Mouse (Mus musculus) forebrain, embryonic 16.5 days (tissue): ENCODE measurements around the gene Pitpnm2. TPM values are rescaled to one million over a fixed set of nuclear protein-coding genes. Genes with fewer than 3 reads are reported as not detected.
A peak's percentile ranks its signal among the peaks of the same experiment; 100 is the strongest.

ENCODE experiments used
- ATAC-seq: fragments of 200-750 bp; cut with Nextera tagmentation; 2 replicates; pipeline ENCODE4 v1.8.0; 2017; ENCODE audit warnings: mild to moderate bottlenecking, moderate library complexity
- H3K27ac ChIP-seq: fragments of 300-500 bp; sonication (generic); 2 replicates; pipeline ENCODE4 v1.5.1; 2014; ENCODE audit warnings: low read length, control low read depth
- H3K27me3 ChIP-seq: fragments of 300-500 bp; sonication (generic); replicated peaks from 2 replicates; pipeline ENCODE4 v1.6.1; 2014; ENCODE audit warnings: low read length; ENCODE audit not compliant: control insufficient read depth, insufficient read depth
- H3K36me3 ChIP-seq: fragments of 300-500 bp; sonication (generic); 2 replicates; pipeline ENCODE4 v1.6.1; 2014; ENCODE audit not compliant: control insufficient read depth, insufficient read depth
- H3K4me1 ChIP-seq: fragments of 300-500 bp; sonication (generic); replicated peaks from 2 replicates; pipeline ENCODE4 v1.6.1; 2014; ENCODE audit warnings: low read length; ENCODE audit not compliant: control insufficient read depth, insufficient read depth
- H3K4me2 ChIP-seq: fragments of 300-500 bp; sonication (generic); 2 replicates; pipeline ENCODE4 v1.6.1; 2014; ENCODE audit warnings: mild to moderate bottlenecking, low read length, control low read depth
- H3K4me3 ChIP-seq: fragments of 300-500 bp; sonication (generic); replicated peaks from 2 replicates; pipeline ENCODE4 v1.5.1; 2014; ENCODE audit warnings: mild to moderate bottlenecking, low read length, control low read depth
- H3K9ac ChIP-seq: fragments of 300-500 bp; sonication (generic); replicated peaks from 2 replicates; pipeline ENCODE4 v1.6.1; 2014; ENCODE audit warnings: low read depth, low read length, control low read depth
- H3K9me3 ChIP-seq: fragments of 300-500 bp; sonication (generic); 2 replicates; pipeline ENCODE4 v1.6.1; 2016; ENCODE audit warnings: low read length; ENCODE audit not compliant: control insufficient read depth
- WGBS: fragments of 180-500 bp; shearing (Covaris S2); extraction: QIAGEN DNeasy Blood & Tissue Kit; methylation state at CpG from one replicate; pipeline ENCODE4 v1.1.7; 2014; 5-methylcytosine and 5-hydroxymethylcytosine counted together
- polyA plus RNA-seq: library from polyadenylated mRNA; unstranded; fragments of >200 nt; fragmentation: Nextera tagmentation; extraction: Ambion mirVana; gene quantifications from 2 replicates; pipeline ENCODE4 v1.2.1, GENCODE M21; 2015

Pitpnm2 gene
- polyA plus RNA-seq, 1 experiment from 2014 or later, result 14.4 TPM

DNA sequence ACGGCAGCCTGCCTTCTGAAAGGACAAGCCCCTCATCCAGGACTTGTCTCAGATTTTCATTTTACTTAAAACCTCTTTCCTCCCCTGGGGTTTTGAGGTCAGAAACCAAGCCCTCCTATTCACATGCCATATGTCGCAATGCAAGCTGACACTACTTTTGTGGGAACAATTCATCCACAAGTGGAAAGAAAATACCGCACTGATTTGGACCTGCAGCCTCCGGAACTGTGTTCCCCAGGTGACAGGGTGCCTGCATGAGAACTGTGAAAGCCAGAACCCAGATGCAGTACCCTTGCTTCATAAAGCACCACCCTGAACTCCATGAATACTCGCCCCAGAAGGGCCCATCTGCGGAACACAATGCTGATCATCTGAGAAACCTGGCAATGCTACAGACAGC lies 22.4 kb downstream of the Pitpnm2 start:
- H3K4me2 ChIP-seq, result no peak overlapping the region
- H3K36me3 ChIP-seq, result no peaks in the 10 kb centered on the region
- H3K27me3 ChIP-seq, result no peaks in the 10 kb centered on the region
- H3K4me1 ChIP-seq, result peaks cover 8% of the 10 kb centered on the region
- no peak overlapping the region for H3K27ac ChIP-seq
- no peaks in the 10 kb centered on the region for H3K9me3 ChIP-seq
- no peak for ATAC-seq
- 69% methylated on average over 6 of the region's 6 CpGs for WGBS
- no peak overlapping the region for H3K9ac ChIP-seq
- H3K4me3 ChIP-seq, result no peak overlapping the region

DNA sequence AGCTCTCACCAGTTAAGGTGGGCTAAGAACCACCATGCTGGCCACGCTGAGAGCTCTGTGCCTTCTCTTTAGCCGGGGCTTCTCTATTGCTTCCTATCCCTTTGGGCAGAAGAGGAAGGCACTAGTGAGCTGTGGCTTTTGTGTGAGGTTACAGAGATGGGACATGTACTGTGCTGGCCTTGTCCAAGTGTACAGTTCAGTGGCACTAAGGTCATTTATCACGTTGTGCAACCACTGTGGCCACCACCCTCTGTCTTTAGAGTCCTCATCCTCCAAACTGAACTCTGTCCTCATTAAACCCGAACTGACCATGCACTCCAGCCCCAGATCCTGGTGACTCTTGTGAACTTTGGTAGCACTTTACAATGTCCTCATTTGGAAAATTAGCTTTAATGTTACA lies 23.1 kb downstream of the Pitpnm2 start:
- Histone ChIP-seq H3K9me3 (no peaks in the 10 kb centered on the region), H3K4me1 (peaks cover 13% of the 10 kb centered on the region), H3K27me3 (no peaks in the 10 kb centered on the region), H3K27ac (no peak overlapping the region), H3K9ac (no peak overlapping the region), H3K4me2 (no peak overlapping the region), H3K36me3 (no peaks in the 10 kb centered on the region), H3K4me3 (no peak overlapping the region)
- no peak for ATAC-seq
- WGBS, result 88% methylated on average over 4 of the region's 4 CpGs

DNA sequence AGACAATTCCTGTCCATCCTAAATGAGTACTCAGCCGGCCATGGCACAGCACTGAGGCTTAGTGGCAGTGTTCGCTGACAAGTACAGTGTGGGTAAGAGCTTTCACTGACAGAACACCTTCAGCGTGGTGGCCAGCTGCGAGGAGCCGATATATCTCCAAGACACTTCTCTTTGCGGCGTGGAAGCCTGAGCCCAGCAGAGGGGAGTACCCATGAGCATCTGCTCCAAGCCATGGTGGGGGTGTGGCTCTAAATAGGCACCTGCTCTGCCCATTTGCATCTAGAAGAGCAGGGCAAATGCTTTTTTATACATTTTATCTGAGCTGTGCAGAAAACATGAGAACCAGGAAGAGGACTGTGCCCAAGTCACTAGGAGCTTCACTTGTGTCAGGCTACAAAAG lies 23.7 kb downstream of the Pitpnm2 start:
- Histone ChIP-seq H3K9me3 (no peaks in the 10 kb centered on the region), H3K4me2 (no peak overlapping the region), H3K36me3 (no peaks in the 10 kb centered on the region), H3K27me3 (no peaks in the 10 kb centered on the region), H3K27ac (no peak overlapping the region), H3K9ac (no peak overlapping the region), H3K4me3 (no peak overlapping the region), H3K4me1 (peaks cover 17% of the 10 kb centered on the region)
- ATAC-seq, result no peak
- WGBS, result 91% methylated on average over 7 of the region's 7 CpGs

DNA sequence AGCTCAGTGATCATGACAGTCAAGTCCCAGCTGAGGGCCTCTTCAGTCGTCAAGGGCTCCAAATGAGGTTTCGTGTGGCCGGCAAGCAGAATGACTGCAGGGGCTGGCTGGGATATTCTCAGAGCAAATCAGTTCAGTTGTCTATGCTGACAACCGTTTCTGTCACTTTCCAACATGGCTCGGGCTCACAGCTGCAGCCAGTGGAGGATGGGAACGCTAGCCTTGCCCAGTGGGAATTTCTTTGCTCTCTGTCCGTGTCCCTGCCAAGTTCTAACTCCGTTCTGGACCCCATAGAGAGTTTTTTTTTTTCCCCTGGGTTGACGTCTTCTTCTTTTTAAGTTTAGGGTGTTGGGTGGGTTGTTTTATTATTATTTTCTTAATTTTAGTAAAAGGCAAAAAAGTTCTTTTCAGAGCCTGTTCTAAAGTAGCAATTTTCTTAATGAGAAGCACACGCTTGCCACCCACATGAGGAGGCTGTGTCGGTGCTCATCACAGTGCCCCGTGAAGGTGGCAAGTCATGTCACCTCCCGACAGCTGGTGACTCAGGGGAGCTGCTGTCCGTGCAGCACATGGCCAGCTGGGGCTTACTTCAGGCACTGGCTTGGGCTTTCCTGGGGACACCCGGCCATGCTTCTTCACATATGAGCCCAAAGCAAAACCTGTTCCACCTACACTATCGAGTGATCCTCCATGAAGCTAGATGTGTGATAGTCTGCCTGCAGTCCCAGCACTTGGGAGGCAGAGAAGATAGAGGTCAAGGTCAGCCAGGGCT lies 25.1 kb downstream of the Pitpnm2 start:
- no peak overlapping the region for H3K27ac ChIP-seq
- peaks cover 19% of the 10 kb centered on the region for H3K4me1 ChIP-seq
- no peak overlapping the region for H3K4me2 ChIP-seq
- no peaks in the 10 kb centered on the region for H3K27me3 ChIP-seq
- no peaks in the 10 kb centered on the region for H3K36me3 ChIP-seq
- no peaks in the 10 kb centered on the region for H3K9me3 ChIP-seq
- WGBS, result 74% methylated on average over 16 of the region's 16 CpGs
- H3K4me3 ChIP-seq, result no peak overlapping the region
- no peak for ATAC-seq
- H3K9ac ChIP-seq, result no peak overlapping the region

DNA sequence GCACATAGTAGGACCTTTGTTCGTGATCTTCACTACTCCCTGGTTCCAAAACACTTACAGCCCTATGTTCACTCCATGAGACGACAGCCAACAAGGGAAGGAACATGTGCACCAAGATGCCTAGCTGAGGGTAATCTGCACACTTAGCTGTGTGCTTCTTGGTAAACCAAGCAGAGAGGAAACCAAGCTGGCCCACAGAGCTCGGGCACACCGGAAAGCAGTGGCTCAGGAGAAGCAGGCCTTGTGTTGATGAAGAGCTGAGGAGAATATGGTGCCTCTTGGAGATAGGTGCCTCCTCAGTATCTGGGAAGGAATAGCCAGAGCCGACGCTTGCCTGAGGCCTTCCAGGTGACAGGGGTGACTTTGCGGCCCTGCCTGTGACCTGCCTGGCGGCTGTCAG lies 26.0 kb downstream of the Pitpnm2 start:
- 90% methylated on average over 8 of the region's 8 CpGs for WGBS
- Histone ChIP-seq H3K27me3 (no peaks in the 10 kb centered on the region), H3K9me3 (no peaks in the 10 kb centered on the region), H3K4me2 (no peak overlapping the region), H3K36me3 (no peaks in the 10 kb centered on the region), H3K4me3 (no peak overlapping the region), H3K27ac (no peak overlapping the region), H3K9ac (no peak overlapping the region), H3K4me1 (peaks cover 28% of the 10 kb centered on the region)
- ATAC-seq, result no peak

DNA sequence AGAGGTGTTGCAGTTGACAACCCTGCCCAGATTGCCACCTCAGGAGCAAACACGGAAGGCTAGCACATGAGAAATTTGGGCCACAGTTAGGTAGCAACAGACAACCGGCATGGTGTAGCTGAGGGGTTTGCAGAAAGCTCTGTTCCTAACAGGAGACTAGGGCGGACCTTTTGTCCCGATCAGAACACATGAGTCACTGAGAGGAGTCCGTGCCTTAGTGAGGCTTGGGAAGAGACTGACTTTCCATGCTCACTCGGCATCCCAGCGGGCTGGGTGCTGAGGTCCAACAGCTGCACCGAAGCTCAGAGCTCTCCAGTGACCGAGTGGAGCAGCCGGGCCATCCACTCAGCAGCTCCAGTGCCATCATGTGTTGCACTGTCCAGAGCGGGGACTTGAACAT lies 26.9 kb downstream of the Pitpnm2 start:
- Histone ChIP-seq H3K27me3 (no peaks in the 10 kb centered on the region), H3K9me3 (no peaks in the 10 kb centered on the region), H3K36me3 (no peaks in the 10 kb centered on the region), H3K4me3 (no peak overlapping the region), H3K4me2 (no peak overlapping the region), H3K4me1 (peaks cover 28% of the 10 kb centered on the region), H3K27ac (no peak overlapping the region), H3K9ac (no peak overlapping the region)
- ATAC-seq, result no peak
- 88% methylated on average over 11 of the region's 11 CpGs for WGBS

DNA sequence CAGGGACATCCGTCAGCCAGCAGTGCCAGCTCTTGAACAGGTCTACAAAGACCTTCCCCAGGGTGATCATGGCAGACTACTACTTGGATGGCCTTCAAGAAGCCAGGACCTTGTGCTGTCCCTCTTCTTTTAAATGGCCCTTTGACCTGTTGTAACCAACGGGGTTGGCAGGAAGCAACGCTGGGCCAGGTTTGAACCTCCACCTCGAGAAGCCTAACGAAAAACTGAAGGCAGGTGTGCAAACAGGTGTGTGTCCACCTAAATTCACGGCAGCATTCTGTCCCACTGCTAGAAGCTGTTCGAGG lies 27.9 kb downstream of the Pitpnm2 start:
- H3K27me3 ChIP-seq, result no peaks in the 10 kb centered on the region
- no peak overlapping the region for H3K27ac ChIP-seq
- no peaks in the 10 kb centered on the region for H3K9me3 ChIP-seq
- ATAC-seq, result no peak
- no peaks in the 10 kb centered on the region for H3K36me3 ChIP-seq
- no peak overlapping the region for H3K4me3 ChIP-seq
- H3K9ac ChIP-seq, result no peak overlapping the region
- H3K4me1 ChIP-seq, result peaks cover 25% of the 10 kb centered on the region
- no peak overlapping the region for H3K4me2 ChIP-seq
- WGBS, result 87% methylated on average over 7 of the region's 7 CpGs

DNA sequence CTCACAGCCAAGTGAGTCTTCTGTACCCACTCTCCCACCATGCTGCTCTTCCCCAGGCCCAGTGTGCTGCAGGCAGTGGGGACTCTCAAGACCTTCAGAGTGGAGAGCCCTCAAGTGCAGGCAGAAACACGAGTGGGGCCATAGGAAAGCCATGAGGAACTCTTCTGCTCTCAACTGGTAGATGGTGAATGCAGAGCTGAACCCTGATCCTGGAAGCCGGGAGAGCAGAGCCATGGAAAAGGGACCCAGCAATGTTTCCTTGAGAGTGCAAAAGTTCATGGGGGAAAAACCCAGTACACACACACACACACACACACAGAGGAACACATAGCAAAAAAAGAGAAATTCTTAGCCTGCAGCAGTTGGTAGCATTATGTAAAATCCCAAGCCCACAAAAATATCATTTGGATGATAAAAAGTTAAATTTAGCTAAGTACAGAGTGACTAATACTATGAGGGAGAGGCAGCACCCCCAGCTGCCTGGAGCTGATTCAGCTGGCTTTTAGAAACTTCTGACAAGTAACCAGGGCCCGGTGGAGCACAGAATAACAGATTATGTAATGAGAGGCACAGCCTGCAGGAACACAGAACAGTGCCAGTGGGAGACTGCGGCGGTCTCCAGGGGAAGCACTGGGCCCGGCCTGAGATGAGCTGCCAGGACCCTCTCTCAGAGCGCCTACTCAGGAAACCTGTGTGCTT lies 28.4 kb downstream of the Pitpnm2 start:
- Histone ChIP-seq H3K27ac (no peak overlapping the region), H3K36me3 (no peaks in the 10 kb centered on the region), H3K4me3 (no peak overlapping the region), H3K4me2 (no peak overlapping the region), H3K27me3 (no peaks in the 10 kb centered on the region), H3K4me1 (peaks cover 25% of the 10 kb centered on the region), H3K9me3 (no peaks in the 10 kb centered on the region), H3K9ac (no peak overlapping the region)
- 48% methylated on average over 7 of the region's 7 CpGs for WGBS
- peak; percentile 59; the same call in 1 of the 2 replicates for ATAC-seq

DNA sequence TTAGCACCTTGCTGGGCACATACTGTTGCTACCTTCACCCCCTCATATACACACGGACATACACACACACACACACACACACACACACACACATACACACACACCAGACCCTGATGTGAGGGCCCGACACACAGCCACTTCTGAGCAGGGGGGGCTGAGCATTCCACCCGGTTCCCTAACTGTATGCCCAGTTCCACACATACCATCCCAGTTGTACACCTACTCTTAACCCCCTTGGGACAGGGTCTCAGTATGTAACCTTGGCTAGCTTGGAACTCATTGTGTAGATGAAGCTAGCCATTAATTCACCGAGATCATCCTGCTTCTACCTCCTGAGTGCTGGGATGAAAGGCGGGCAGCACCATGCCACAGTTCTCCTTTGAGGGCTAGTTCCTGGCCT lies 29.0 kb downstream of the Pitpnm2 start:
- Histone ChIP-seq H3K36me3 (no peaks in the 10 kb centered on the region), H3K4me3 (no peak overlapping the region), H3K9ac (no peak overlapping the region), H3K9me3 (no peaks in the 10 kb centered on the region), H3K27me3 (no peaks in the 10 kb centered on the region), H3K4me2 (no peak overlapping the region), H3K4me1 (peaks cover 25% of the 10 kb centered on the region), H3K27ac (no peak overlapping the region)
- WGBS, result 90% methylated on average over 5 of the region's 5 CpGs
- no peak for ATAC-seq
